Mouse (Mus musculus): ENCODE results near the gene Trmt6.
A peak's percentile ranks its signal among the peaks of the same experiment; 100 is the strongest.

The Trmt6 gene

DNA sequence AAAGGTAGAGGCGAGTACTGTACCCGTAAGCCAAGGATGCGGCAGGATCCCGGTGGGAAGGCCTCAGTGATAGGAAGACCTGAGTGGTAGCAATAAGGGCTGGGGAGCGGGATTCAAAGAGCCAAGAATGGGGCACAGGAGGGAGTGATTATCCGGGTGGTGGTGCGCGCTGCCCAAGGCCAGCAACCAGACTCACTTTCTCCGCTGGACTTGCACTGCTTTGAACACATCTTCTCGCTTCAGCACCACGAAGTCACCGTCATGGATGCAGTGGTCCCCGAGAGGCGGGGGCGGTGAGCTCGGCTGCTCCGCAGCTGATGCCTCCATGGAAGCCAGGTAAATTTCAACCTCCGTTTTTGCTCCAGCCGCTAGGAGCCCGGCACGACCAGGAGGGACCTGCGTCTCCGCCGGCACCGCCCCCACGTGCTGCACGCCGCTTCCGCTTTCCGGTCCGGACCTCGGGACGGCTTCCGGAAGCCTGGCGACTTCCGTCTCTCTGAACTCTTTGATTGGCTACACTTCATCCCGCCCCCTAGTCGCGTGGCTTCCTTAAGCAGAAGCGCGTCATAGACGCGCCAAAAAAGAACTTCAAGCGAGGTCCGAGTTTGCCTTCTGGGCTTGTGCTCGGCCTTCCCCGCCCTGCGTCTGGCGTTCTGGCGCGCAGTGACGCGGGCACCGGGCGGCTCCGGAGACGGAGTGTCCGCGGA, at the start of gene Trmt6, which contains the start of gene Mcm8:
Trmt6 (minus strand) TSS at position 448 of the 707 bp plus-strand sequence.
Mcm8 (plus strand) TSS at position 534 of the 707 bp plus-strand sequence.
- DNase-seq (ENCODE audit: low spot score) = peak; percentile 87

DNA sequence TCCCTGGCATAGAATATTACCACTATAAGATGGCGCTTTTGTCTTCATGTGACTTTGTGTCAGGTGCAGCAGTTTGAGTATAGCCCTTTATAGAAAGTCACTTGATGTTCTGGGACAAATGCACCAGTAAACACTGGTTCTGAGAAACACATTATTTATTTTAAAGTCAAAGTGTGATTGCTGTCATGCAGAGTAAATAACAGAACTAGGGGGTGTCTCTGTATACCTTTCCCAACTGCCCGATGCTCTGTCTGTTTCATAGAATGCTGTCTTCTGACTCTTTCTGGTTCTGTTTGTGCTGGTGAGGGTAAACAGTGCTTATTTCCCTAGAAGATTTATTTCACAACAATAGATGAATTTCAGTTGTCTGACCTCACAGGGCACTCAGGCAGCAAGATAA, 47.5 kb upstream of the Trmt6 start:
- no peak for DNase-seq (ENCODE audit: low spot score)

DNA sequence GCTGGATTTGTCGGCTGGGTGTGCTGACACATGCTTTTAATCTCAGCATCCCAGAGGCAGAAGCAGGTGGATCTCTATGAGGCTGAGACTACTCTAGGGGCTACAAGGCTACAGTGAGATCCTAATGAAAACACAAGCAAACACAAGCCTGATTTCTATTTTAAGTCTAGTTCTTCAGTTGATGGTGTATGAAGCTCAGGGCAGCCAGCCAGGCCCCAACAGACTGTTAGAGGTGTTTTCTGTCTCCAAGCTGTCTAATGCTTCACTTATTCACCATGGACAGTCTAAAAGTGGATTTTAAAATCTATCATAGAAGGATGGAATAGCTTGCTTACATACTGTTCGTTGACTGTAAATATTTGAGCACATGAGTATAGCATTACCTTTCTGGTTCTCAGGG, 45.6 kb upstream of the Trmt6 start:
- DNase-seq (ENCODE audit: low spot score) = no peak

DNA sequence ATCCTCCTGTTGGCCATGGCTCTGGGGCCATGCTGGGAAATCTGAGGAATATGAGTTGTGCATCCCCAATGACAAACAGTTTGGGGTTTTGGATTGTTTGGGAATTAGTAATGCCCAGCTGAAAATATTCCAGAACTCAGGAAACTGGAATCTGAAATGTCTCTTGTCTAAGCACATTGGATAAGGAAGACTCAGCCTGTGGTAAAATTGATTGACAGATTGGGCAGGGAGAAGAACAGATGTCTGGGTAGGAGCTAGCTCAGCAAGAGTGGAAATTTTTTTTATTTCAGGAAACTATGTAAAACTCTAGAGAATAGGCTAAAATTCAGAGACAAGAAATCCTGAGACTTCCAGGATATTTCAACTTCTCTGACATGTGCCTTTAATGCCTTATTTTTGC, 44.6 kb upstream of the Trmt6 start:
- no peak for DNase-seq (ENCODE audit: low spot score)

DNA sequence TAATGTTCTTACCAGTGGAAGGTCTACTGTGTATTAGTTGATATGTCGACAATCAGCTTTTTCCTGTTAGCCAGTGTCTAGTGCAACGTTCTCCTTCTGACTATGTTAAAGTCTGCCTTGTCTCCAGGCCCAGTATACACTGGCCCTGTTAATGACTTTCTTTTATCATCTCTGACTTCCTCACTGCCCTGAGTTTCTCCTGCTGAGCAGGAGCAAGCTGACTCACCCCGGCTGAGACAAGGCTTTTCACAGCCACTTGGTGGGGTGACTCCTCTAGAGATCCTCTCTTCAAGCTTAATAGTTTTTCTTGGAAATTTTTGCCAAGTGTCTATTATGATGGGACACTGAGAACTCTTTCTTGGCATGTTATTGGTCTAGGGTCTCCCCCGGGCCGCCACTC, 40.5 kb upstream of the Trmt6 start:
- DNase-seq (ENCODE audit: low spot score) = no peak

DNA sequence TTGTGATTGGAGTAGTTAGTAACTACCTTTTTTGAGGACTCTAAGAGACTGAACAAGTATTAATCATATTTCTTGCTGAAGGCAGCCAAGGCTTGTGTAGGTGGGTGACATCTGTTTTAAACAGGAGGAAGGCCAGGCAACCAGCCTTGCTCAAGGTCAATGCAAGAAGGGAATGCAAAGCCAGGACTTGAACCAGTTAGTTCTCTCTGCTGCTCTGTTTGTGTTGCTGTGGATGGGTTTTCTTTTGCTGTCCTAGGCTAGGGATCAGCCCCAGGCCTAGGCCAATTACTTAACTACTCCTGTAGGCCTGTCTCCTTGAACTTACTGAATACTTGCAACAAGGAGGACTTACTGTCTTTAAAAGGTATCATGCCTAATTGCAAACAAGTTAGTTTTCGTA, 37.2 kb upstream of the Trmt6 start:
- DNase-seq (ENCODE audit: low spot score) = no peak

DNA sequence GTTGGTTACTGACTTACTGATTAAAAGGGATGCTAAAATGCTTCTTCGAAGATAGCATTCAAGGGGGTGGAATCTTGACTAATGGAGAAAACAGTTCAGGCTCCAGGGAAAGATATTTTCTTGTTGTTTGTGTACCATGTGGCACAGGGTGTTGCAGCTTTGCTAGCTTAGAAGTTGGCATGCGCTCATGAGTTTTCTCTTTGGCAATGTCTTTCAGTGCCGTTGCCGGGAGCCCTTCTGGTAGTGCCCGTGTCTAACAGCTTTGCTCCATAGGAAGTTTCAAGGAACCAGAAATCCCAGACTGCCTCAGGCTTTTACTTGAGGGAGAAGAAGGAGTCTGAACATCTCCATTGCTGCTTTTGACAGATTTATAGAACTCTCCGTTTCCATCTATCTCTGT, 33.3 kb upstream of the Trmt6 start:
- DNase-seq (ENCODE audit: low spot score) = no peak

DNA sequence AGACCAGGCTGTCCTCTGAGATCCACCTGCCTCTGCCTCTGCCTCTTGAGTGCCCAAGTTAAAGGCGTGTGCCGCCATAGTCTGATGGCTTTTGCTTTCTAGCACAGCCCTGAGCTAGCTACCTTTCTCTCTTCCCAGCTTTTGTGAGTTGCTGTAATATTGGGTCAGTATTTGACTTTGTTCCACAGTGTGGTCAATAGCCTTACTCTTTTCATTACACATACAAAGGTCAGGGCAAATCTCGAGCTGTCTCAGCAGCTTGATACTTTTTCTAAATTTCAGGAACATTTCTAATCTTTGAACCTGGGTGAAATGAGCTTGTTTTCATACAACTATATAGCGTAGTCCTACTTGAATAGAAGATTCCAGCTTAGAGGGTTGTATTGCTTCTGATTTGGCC, 32.5 kb upstream of the Trmt6 start:
- no peak for DNase-seq (ENCODE audit: low spot score)

DNA sequence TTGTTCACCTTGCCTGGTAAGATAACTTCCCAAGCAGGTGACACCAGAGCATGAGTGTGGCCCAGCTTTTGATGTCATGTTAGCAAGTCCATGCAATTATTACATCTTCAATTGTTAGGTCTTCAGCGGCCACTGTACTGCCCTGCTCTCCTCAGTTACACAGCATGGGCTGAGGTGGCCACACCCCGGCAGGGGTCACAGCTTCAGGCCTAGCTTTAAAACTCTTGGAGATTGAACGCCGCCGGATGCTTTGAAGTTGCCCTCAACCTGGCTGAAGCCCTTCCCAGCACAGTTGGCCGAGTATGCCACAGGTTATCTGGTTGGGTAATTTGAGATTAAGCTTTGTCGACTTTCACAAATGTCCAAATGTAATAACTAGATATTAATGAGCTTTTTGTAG, 31.7 kb upstream of the Trmt6 start:
- DNase-seq (ENCODE audit: low spot score) = no peak

DNA sequence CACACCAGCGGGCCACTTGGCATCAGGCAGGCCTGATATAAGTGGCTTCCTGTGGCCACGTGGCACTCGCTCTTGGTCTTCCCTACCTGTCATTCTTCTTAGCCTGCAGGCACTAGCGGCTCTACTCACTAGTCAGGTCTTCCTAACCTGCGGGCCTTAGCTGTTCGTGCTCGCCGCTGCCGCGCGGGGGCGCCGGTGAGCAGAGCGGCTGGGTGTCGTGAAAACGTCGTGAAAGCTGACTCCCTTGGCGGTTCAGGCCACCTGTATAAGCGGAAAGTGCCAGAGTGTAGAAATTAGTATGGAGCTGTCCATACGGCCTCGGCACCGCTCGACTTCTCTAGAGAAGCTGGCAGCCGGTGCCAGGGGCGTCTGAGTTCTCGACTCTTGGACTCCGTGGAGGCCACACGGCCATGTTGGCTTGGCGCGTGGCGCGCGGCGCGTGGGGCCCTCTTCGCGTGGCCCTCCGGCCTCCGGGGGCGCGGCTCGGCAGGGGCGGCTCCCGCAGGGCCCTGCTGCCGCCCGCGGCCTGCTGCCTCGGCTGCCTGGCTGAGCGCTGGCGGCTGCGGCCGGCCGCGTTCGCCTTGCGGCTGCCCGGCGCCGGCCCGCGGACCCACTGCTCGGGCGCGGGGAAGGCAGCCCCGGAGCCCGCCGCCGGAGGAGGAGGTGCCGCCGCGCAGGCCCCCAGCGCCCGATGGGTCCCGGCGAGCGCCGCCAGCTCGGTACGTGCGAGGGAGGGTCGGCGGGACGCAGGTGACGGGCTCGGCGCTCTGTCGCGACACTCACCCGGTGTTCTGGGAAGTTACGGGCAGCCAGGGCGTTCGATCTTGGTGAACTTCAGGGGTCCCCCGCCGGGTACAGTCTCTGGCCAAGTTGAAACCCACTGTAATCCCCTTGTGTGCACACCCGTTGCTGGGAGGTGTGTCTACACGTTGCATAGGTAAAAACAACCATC, 30.8 kb upstream of the Trmt6 start, which contains the start of gene Crls1:
Crls1 (plus strand) TSS at position 260 of the 952 bp plus-strand sequence.
- peak; percentile 88 for DNase-seq (ENCODE audit: low spot score)

DNA sequence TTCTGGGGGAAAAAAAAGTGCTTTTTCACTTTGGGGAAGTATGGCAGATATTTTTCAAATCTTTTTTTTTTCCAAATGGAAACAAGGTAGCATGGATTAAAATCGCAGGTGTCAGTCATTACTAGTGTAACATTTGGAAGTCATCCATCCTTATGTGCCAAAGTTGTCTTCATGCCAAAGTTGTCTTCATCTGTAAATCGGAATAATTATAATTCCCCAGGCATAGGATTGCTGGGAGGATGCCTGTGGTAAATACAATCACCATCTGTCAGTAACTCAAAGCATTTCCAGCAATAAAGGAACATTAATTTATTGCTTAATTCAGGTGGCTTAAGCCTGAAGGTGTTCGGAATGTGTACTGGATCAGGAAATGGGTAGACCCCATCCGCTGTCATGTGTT, 25.2 kb upstream of the Trmt6 start:
- no peak for DNase-seq (ENCODE audit: low spot score)

DNA sequence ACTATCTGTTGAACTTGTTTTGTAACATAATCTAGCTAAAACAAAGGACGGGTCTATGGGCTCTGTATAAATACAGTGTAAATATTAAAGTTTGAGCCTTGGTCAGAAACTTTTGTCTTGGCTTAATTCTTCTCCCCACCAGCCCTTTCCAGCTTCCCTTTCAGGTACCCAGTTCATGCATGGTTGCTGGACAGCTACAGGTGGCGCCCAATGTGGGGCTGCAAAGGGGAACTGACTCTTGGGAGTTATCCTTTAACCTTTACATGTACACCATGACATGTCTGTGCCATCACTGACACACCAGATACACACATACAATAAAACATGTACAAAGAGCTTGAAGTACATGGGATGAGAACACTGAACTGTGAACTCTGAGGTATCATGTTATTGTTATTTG, 12.9 kb downstream of the Trmt6 start:
- DNase-seq (ENCODE audit: low spot score) = no peak

DNA sequence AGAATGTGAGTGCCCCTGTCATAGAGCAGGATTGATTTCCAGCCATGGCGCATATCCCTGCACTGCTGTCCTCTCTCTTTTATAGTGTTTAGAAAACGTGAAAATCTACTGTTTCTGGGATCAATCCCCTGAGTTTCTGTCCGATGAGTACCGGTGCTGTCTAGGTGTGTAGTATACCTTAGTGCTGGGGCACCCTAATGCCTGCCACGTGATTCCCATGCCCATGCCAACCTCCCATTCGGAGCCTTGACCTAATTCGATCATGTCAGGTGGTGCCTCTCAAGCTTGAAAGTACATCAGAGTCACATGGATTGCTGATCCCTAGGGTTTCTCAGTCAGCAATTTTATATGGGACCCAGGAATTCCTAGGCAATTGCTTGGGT, 21.7 kb downstream of the Trmt6 start:
- no peak for DNase-seq (ENCODE audit: low spot score)

DNA sequence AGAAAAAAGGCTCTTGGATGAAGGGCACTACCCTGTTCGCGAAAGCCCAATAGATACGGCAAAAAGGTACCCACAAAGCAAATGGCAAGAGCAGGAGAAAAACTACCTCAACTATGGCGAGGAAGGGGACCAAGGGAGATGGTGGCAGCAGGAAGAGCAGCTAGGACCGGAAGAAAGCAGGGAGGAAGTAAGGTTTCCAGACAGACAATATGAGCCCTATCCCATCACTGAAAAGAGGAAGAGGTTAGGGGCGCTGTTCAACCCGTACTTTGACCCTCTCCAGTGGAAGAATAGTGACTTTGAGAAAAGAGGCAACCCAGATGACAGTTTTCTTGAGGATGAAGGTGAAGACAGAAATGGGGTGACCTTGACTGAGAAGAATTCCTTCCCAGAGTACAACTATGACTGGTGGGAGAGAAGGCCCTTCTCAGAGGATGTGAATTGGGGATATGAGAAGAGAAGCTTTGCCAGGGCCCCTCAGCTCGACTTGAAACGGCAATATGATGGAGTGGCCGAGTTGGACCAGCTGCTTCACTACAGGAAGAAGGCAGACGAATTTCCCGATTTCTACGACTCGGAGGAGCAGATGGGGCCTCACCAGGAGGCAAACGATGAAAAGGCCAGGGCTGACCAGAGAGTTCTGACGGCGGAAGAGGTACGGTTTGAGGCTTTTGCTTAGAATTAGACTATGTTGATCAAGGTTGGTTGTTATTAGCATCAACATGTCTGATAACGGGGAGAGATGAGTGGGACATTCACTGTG, 22.2 kb downstream of the Trmt6 start:
- no peak for DNase-seq (ENCODE audit: low spot score)

DNA sequence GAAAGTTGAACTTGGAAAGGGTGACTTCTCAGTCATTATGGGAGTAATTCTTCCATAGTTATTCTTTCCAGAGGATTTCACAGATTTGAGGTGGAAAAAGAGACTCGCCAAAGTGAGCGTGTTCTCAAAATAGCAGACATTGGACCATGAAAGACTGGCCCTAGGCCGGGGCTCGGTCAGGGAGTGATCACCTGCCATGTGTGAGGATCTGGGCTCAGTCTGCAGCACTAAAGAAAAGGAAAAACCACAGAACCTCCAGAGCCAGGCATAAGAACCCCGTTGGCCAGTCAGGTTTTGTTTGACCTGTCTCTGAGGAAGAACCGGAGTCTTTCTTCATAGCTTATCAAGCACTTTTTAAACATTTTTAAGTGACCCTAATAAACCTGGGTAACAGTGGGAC, 31.8 kb downstream of the Trmt6 start:
- no peak for DNase-seq (ENCODE audit: low spot score)

DNA sequence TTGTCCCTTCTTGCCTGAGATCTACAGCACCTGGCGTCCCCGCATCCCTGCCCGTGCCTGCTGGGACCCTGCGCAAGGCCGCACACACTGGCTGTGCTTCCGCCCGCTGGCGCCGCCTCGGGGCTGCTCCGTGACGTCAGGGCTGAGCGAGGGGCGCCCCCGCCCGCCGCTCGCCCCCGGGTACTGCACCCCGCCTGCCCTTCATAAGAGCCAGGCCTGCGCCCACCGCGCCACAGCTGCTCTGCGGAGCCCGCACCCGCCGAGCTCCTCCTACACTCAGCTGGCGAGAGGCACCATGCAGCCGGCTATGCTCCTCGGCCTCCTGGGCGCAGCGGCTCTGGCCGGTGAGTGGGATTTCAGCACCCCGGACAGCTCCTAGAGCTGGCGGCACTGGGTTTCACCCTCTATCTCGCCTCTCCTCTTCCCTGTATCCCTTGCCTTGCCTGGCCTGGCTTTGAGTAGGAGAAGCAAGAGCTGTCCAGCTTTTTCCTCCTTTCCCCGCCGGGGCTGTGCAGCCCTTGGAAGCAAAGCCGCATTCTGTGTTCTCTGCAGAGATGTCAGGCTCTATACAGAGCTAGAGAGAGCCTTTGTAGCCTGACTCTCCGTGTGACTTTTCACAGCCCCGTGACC, 34.3 kb downstream of the Trmt6 start:
- peak; percentile 88 for DNase-seq (ENCODE audit: low spot score)

DNA sequence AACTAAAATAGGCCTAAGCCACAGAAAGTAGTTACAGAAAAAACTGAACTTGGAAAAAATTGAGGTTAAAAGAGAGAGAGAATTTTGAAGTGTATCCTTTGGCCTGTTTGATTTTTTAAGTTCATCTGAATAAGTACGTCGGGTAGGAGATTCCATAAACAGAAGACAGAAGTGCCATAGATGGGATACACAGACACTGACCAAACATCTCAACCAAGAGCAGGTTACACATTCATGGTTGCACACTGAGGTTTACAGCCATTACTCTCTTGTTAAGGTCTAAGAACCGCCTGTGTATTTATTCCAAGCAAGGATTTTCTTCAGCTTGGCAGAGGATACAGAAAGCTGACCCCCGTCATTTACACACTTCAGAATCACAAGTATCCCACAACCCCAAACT, 34.9 kb downstream of the Trmt6 start, which contains the start of gene Chgb:
Chgb (plus strand) TSS at position 301 of the 400 bp plus-strand sequence.
- no peak for DNase-seq (ENCODE audit: low spot score)

DNA sequence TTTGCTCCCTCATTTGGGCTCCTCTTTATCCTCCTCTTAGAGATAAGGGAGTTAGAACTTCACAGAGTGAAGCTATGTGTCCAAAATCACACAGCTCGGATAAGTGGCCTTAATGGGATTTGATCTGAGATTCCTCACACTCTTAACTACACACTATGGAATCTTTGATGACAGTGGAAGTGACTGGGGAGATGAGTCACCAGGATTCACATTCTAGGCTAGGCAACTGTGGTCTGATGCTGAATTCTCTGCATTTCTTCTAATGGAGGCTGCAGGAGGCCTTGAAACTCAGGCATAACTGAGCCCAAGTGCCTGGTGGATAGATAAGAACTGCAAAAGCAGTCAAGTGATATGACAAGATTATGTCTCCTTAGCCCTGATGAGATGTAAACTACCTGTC, 45.0 kb downstream of the Trmt6 start:
- DNase-seq (ENCODE audit: low spot score) = no peak

DNA sequence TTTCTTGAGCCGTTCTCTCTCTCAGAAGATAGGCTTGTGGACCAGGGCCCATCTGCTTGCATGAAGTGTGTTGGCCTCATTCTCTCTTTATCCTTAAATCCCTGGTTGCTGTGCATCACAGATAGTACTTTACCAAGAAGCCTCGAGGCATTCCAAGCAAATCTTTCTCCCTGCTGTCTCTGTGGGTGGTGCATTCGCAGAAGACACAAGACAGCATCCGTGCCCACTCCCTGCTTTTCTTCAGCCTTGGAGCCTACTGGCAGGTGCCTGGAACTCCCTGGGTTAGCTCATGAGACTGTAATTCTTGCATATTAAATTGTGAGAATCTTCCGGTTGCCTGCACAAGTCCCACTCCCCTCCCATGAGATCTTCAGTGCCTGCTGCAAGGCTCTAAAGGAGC, 57.9 kb downstream of the Trmt6 start:
- DNase-seq (ENCODE audit: low spot score) = no peak

Measured in ovary, adult 18-20 months (tissue).